Mouse (Mus musculus) MEL (cell line): ENCODE measurements around the gene Nrip2.

ENCODE experiments used
- EP300 ChIP-seq, 2 experiments: IDR thresholded peaks; 2 replicates each; pipeline ENCODE4 v1.6.1; 2011; ENCODE audit warnings: improper control_type of control experiment in 2 of 2, low read length in 2 of 2, low read depth in 1 of 2, mild to moderate bottlenecking in 1 of 2
- MEF2A ChIP-seq: IDR thresholded peaks from 2 replicates; pipeline ENCODE4 v1.6.1; 2014; ENCODE audit warnings: low read depth, mild to moderate bottlenecking, inconsistent platforms, low read length, improper control_type of control experiment; ENCODE audit not compliant: poor library complexity, insufficient replicate concordance, severe bottlenecking; ENCODE audit errors: extremely low read depth
- TBP ChIP-seq: IDR thresholded peaks from 2 replicates; pipeline ENCODE4 v1.8.0; 2011; ENCODE audit warnings: low read depth, low read length, improper control_type of control experiment
- USF2 ChIP-seq, 2 experiments: IDR thresholded peaks; 2 replicates each; pipeline ENCODE4 v1.6.1; 2011 to 2012; ENCODE audit warnings: improper control_type of control experiment in 2 of 2, low read length in 2 of 2, borderline replicate concordance in 1 of 2, inconsistent platforms in 1 of 2, low read depth in 1 of 2, mild to moderate bottlenecking in 1 of 2; ENCODE audit not compliant: insufficient read depth in 1 of 2

DNA sequence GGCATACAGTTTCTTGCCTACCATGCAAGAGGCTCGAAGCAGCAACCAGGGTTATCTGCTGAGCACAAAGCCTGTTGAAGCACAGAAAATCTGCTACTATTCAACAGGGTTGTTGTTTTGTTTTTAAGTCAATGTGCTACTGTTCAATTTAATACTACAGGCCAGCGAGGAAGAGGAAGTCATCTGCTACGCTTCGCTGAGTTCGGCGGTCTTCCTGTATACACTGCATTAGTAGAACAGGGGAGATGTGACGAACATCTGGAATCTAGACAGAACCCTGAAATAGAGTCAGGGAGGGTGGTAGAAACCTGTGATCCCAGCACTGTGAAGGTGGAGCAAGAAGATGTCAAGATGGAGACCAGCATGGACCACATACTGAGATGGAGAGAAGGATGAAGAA, 15.3 kb upstream of the Nrip2 start:
- TF ChIP-seq MEF2A, result no peak
- TF ChIP-seq USF2 (IDR thresholded peaks at IDR 0.05; ENCODE audit: borderline replicate concordance in 1 of 2, insufficient read depth in 1 of 2, low read depth in 1 of 2, low read length in 2 of 2), result no peak
- no peak for TF ChIP-seq EP300 (IDR thresholded peaks at IDR 0.05; ENCODE audit: low read depth in 1 of 2, low read length in 2 of 2)
- TF ChIP-seq TBP, result no peak
